Mouse (Mus musculus): ENCODE measurements around the gene Srp9. TPM values are rescaled to one million over a fixed set of nuclear protein-coding genes. Genes with fewer than 3 reads are reported as not detected.
"Not testable (repeated sequence)": the region's sequence is repeated elsewhere in the genome, so short reads cannot be mapped to it uniquely, and the experiment has no call there.

Srp9 gene
- total RNA-seq, 2 experiments from 2014 or later: 60.0 to 68.5 TPM

DNA sequence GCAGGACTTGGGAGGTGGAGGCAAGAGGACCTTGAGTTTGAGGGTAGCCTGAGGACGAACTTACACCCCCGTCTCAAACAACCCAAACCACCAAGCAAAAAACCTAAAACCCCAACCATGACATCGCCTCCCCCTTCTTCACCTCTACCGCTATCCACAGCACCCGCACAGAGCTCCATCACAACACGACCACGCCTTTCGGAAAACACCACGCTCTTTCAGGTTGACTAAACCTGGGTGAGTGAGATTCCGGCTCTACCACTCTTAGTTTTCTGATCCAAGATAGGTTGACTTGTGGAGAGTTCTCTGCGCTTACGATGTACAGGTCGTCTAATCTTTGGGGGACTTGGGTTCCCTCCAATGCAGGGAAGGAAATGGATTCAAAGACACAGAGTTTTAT is 18.2 kb downstream of the Srp9 start:
- no peak for DNase-seq (ENCODE audit: low spot score in 2 of 2)

DNA sequence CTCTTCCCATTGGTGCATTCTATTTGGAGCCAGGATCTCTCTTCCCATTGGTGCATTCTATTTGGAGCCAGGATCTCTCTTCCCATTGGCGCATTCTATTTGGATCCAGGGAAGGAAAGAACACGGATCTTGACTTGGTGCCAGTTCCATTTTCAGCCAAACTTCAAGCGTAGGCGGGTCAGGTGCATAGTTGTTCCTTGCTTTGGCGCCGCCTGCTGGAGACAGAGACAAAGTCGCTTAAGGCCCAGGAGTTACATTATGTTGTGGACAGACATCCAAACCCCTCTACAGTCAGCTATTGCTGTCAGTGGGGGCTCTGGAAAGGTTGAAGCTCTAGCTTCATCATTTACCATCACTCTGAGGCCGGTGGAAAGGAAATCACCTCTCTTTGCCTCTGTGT is 18.8 kb downstream of the Srp9 start:
- no peak for DNase-seq (ENCODE audit: low spot score in 2 of 2)

DNA sequence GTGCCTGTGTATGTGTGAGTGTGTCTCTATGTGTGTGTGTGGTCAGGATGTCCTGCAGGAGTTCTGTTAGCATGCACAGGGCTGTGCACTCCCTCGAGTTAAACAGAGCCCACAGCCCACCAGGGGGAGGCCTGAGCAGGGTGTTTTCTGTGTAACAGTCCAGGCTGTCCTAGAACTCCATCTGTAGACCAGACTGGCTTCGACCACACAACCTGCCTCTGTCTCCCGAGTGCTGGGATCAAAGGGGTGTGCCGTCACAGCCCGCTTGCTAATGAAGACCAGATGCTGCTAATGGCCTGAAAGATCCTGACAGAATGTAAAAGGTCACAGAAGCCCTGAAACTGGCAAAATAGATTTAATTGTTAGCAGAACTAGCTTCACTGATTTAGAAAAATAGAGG is 21.0 kb downstream of the Srp9 start:
- DNase-seq (ENCODE audit: low spot score in 2 of 2): no peak

DNA sequence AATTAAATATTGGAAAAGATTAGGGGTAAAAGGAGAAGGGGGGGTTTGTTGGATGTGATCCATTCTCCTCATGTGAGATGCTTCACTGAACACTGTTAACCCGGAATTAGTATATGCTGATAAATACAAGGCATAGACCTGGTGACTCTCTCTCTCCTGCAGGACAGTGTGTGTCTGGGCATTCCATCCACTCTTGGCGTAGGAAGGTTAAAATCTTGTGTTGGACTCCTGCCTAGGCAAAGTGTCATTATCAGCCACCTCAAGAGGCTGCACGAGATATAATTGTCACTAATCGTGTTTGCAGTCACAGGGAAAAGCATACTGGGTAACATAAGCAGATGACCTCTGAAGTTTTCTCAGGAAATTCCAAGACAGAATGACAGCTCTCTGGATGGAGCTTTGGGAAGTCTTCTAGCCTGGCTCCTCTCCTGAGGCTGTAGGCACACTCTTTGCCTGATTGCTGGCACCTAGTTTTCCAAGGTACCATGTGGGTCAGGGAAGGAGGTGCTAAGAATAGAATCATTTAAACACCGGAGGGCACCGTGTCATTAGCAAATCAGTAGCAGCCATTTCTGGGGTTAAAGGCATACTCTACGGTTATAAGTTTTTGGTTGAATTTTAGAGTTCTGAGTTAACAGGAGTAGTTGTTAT is 24.5 kb downstream of the Srp9 start:
- DNase-seq (ENCODE audit: low spot score in 2 of 2): no peak

DNA sequence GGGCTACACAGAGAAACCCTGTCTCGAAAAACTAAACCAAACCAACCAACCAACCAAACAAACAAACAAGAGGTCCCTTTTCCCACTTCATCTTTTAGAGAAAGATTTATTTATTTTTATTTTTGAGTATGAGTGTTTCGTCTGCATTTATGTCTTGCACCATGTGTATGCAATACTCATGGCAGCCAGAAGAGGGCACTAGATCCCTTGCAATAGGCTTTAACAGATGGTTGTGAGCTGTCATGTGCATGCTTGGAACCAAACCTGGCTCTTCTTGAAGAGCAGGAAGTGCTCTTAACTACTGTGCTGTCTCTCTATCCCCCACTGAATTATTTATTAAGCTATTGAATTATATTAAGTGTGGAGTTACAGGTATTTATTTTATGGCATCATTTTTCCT is 25.4 kb downstream of the Srp9 start:
- DNase-seq (ENCODE audit: low spot score in 2 of 2): no peak

- no peak for DNase-seq (ENCODE audit: low spot score in 2 of 2)
Observed at GRCm38 (mm10) chr1:182157734-182158133, 33.2 kb downstream of the Srp9 start.

DNA sequence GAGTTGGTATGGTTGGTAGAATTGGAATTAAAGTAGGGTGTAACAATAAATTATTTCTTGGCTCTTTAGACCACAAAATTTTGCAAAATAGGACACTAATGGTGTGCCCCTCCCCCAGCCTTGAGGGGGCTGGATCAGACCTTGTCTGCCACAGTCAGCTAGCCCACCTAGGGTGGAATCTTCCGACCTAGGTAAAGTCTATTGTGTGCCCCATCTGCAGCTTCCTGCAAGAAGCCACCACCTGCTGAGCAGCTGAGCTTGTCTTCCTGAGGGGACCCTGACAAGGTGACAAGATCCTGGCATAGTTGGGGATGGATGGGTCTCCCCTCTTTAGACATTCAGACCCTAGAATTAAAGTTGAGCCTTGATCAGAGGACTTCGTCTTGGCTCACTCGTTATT is 35.0 kb downstream of the Srp9 start:
- no peak for DNase-seq (ENCODE audit: low spot score in 2 of 2)

DNA sequence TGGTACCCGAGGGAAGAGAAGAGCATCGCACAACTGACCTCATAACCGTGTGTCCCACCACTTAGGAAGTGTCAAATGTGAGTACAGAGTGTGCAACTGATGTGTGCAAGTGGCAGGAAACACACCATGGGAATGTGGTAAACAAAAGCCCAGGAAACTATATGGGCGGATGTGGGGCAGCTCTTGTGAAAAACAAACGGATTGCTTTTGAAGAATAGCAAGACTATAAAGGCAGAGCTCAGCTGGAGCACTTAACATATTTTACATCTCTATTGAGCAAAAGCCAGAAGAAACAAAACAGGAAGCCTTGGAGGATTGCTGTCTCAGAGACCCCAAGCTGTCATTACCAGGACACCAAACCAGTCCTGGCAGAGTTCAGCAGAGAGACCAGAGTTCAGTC is 38.4 kb downstream of the Srp9 start:
- no peak for DNase-seq (ENCODE audit: low spot score in 2 of 2)

GRCm38 (mm10) chr1:182164386-182164785 is 39.8 kb downstream of the Srp9 start, which contains the start of gene Vmn1r1:
TSS of gene Vmn1r1 (minus strand) at chr1:182164486.
- DNase-seq (ENCODE audit: low spot score in 2 of 2): no peak

DNA sequence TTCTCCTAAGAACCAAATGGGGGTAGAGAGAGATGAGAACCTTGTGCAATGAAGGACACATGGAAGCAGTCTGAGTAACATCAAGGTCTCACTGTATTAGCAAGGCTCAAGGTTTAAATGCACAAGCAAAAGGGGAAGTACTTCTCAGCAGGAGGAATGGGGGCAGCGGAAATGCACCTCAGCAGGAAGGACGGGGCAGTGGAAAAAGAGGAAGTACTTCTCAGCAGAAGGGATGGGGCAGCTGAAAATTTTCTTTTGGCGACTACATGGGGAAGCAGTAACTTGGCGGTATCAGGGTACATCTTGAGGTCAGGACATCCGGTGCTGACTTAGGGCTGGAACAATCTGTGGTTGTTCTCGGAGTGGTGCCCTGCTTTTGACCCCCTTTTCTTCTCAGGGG is 45.7 kb downstream of the Srp9 start:
- not testable (repeated sequence) for DNase-seq (ENCODE audit: low spot score in 2 of 2)

DNA sequence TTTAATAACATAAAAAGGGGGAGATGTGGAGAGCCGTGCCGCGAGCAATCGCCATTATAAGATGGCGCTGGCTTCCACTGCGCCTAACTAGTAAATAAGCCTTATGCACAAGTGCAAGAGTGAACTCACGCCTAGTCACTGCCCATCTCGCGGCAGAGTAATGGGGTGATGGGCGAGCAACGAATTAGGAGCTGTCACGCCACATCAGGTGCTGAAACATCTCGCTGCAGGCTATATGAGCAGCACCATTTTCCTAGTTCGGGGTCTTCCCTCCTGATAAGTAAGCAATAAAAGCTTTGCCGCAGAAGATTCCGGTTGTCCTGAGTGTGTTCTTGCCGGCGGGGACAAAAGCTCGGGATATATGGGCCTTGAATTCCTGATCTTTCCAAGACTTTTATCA is 52.4 kb downstream of the Srp9 start:
- DNase-seq (ENCODE audit: low spot score in 2 of 2): not testable (repeated sequence)

DNA sequence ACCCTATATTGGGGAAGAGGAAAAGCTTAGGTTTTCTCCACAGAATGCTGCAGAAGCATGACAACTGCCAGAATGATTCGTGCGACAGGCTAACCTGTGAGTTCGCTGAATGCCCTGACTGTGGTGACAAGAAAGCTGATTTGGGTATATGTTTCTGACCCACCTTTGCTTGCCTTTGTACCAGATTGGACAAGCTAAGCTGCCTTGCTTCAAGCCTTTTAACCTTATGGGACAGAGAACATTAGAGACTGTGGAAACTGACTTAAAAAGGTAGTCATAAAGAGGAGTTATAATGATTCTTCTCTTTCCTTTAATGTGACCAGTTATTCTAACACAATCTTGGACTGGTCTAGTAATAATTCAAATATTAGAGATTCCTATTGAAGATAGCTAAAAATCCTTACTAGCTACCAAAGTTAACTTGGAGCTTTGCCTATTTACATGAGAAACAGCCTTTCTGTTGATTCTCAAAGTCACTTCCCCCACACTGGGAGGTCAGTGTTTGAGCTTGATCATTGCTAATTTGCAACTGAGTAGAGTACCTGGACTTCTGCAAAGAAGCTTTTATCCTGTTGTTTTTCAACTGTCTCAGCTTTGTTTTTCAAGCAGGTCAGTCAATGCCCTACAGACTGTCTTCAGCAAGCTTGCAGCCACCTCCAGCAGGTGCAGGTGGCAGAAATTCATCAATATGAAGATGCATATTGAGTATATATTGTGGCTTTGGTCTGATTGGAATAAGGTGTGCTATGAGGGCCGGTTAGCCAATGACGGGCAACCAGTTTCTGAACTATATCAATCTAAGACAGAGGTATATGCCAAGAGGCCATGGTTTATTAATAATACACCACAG is 57.1 kb downstream of the Srp9 start:
- no peak for DNase-seq (ENCODE audit: low spot score in 2 of 2)

Other genes with a start within 250 kb of the Srp9 start
- gene Enah, start 104.7 kb upstream of the Srp9 start, total RNA-seq (2021): 100 to 1,000 TPM; 107 to 121 TPM
- gene Vmn1r1, start 39.7 kb downstream of the Srp9 start, total RNA-seq (2021): not detected
- gene Degs1, start 158.1 kb downstream of the Srp9 start, total RNA-seq (2021): 10 to 100 TPM; 88.7 to 90.2 TPM
- gene Fbxo28, start 216.9 kb downstream of the Srp9 start, total RNA-seq (2021): 10 to 100 TPM; 32.9 to 35.1 TPM

All from adrenal gland, postnatal 4 days (tissue).